In the genomic region with DNA sequence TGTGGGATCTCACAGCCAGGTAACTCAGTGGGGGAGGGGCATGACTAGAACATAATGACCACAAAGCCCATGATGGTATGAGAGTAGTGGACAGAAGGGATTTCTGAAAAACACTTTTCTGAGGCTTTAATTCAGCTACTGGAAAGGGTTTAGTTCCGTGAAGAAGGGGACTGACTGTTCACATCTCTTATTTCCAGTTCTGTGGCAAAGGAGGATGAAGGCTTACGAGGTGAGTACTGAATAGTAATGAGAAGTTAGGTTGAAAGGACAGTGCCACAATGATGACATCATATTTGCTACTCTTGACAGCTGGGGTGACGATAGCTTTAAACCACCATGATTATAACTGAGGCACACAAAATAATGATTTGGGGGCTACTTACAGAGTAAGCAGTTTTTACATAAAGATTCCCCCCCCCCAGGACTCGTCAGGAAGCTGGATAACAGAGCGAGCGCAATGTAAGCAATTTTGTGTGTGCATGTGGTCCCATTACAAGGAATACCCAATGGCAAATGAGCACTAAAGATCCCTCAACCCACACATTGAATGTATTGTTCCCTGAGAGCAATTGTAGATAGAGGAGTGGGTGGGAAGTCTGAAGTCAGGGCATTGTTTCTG, we compare ENCODE assay signal across 7 mouse cellular contexts. TPM values are rescaled to one million over a fixed set of nuclear protein-coding genes. Genes with fewer than 3 reads are reported as not detected.
DNase-seq lines count a peak whose midpoint lies in the region; ATAC-seq and TF ChIP-seq lines count a peak whose summit lies in the region.

No protein-coding gene starts in this region.

- H3K4me2 ChIP-seq in hindbrain, embryonic 14.5 days (replicated peaks), result peak overlapping the region; percentile 98
- H3K4me2 ChIP-seq in liver, postnatal 0 days (ENCODE audit: low read depth, low read length), result peak overlapping the region; percentile 92
- H3K4me2 ChIP-seq in stomach, embryonic 14.5 days (replicated peaks; ENCODE audit: low read depth, low read length), result peak overlapping the region; percentile 69

- under 1% methylated on average over 6 of the region's 6 CpGs for WGBS in hindbrain, embryonic 14.5 days
- WGBS in liver, postnatal 0 days (ENCODE audit: insufficient replicate concordance), result 1% methylated on average over 6 of the region's 6 CpGs
- WGBS in stomach, embryonic 14.5 days, result under 1% methylated on average over 6 of the region's 6 CpGs

- no peak for ATAC-seq in hindbrain, embryonic 14.5 days (ENCODE audit: low FRiP score)
- ATAC-seq in liver, postnatal 0 days, result no peak
- ATAC-seq in stomach, embryonic 14.5 days (ENCODE audit: insufficient number of reproducible peaks, insufficient read depth, low FRiP score, low read depth), result no peak

- H3ac ChIP-seq in C2C12 (ENCODE audit: control insufficient read depth, insufficient read length, low read depth), result peak overlapping the region; percentile 93

- DNase-seq in CD4-positive, CD25-positive, alpha-beta regulatory T cell, adult 2 months (ENCODE audit: low read depth, low spot score), result peak; percentile 51
- peak; percentile 43 for DNase-seq in hindbrain, embryonic 14.5 days (ENCODE audit: low spot score)
- peak; percentile 43 for DNase-seq in liver, postnatal 0 days
- DNase-seq in layer of hippocampus, postnatal 36 days, result no peak

- peak overlapping the region; percentile 80 for H3K27ac ChIP-seq in cortical plate, adult 2 months (ENCODE audit: insufficient read depth, low read length)
- H3K27ac ChIP-seq in hindbrain, embryonic 14.5 days, result peak overlapping the region; percentile 94
- H3K27ac ChIP-seq in liver, postnatal 0 days (ENCODE audit: low read depth), result peak overlapping the region; percentile 95
- H3K27ac ChIP-seq in stomach, embryonic 14.5 days (ENCODE audit: low read length), result peak overlapping the region; percentile 95

- H3K4me1 ChIP-seq in cortical plate, adult 2 months (ENCODE audit: control insufficient read depth, insufficient read depth, low read length), result no peaks in the 10 kb centered on the region; the same call in 1 of the 2 replicates
- H3K4me1 ChIP-seq in hindbrain, embryonic 14.5 days (replicated peaks; ENCODE audit: control insufficient read depth, insufficient read depth, low read length), result peaks cover 30% of the 10 kb centered on the region; the same call in 1 of the 2 replicates
- H3K4me1 ChIP-seq in liver, postnatal 0 days (ENCODE audit: insufficient read depth), result peaks cover 18% of the 10 kb centered on the region
- H3K4me1 ChIP-seq in stomach, embryonic 14.5 days (ENCODE audit: control insufficient read depth, insufficient read depth, low read length), result peaks cover 4% of the 10 kb centered on the region; the same call in 1 of the 2 replicates

- peak; percentile 50; the same call in 1 of the 2 replicates for TF ChIP-seq POLR2A in cortical plate, adult 2 months (IDR thresholded peaks at IDR 0.05; ENCODE audit: extremely low read depth, insufficient read depth, low read length)

- no peaks in the 10 kb centered on the region for H3K9me3 ChIP-seq in hindbrain, embryonic 14.5 days (ENCODE audit: control insufficient read depth, low read length)
- no peaks in the 10 kb centered on the region for H3K9me3 ChIP-seq in liver, postnatal 0 days (ENCODE audit: low read length)
- no peaks in the 10 kb centered on the region for H3K9me3 ChIP-seq in stomach, embryonic 14.5 days (ENCODE audit: control insufficient read depth, low read depth, low read length)

- H3K36me3 ChIP-seq in C2C12 (ENCODE audit: control insufficient read depth, insufficient read depth), result peaks cover 49% of the 10 kb centered on the region
- peaks cover 67% of the 10 kb centered on the region for H3K36me3 ChIP-seq in hindbrain, embryonic 14.5 days (replicated peaks; ENCODE audit: control insufficient read depth, insufficient read depth)
- H3K36me3 ChIP-seq in liver, postnatal 0 days (replicated peaks; ENCODE audit: insufficient read depth, low read length), result peaks cover 37% of the 10 kb centered on the region
- peaks cover 40% of the 10 kb centered on the region for H3K36me3 ChIP-seq in stomach, embryonic 14.5 days (ENCODE audit: control insufficient read depth, insufficient read depth, low read length)

- H3K79me2 ChIP-seq in C2C12 (ENCODE audit: control insufficient read depth, insufficient read depth), result peaks cover 50% of the 10 kb centered on the region

- H3K4me3 ChIP-seq in C2C12 (ENCODE audit: insufficient read depth, poor library complexity, severe bottlenecking), result peak overlapping the region; percentile 92
- H3K4me3 ChIP-seq in cortical plate, adult 2 months (ENCODE audit: insufficient read depth, low read length), result peak overlapping the region; percentile 91
- H3K4me3 ChIP-seq in hindbrain, embryonic 14.5 days (replicated peaks; ENCODE audit: low read length), result peak overlapping the region; percentile 87
- peak overlapping the region; percentile 81 for H3K4me3 ChIP-seq in liver, postnatal 0 days (ENCODE audit: low read depth, low read length)
- peak overlapping the region; percentile 87 for H3K4me3 ChIP-seq in stomach, embryonic 14.5 days (ENCODE audit: low read depth, low read length)

- TF ChIP-seq EP300 in liver, postnatal 0 days (IDR thresholded peaks at IDR 0.05; ENCODE audit: low read depth), result no peak

- peak overlapping the region; percentile 100 for H3K9ac ChIP-seq in hindbrain, embryonic 14.5 days
- peak overlapping the region; percentile 82 for H3K9ac ChIP-seq in liver, postnatal 0 days (replicated peaks)
- H3K9ac ChIP-seq in stomach, embryonic 14.5 days (replicated peaks; ENCODE audit: low read depth, low read length), result peak overlapping the region; percentile 98

- no peak for TF ChIP-seq CTCF in C2C12 (IDR thresholded peaks at IDR 0.05; ENCODE audit: control insufficient read depth, insufficient read depth, insufficient read length)
- TF ChIP-seq CTCF in cortical plate, adult 2 months (IDR thresholded peaks at IDR 0.05; ENCODE audit: extremely low read depth, insufficient read depth, low read length), result no peak
- no peak for TF ChIP-seq CTCF in liver, postnatal 0 days (IDR thresholded peaks at IDR 0.05; ENCODE audit: low read depth)

- H3K79me3 ChIP-seq in C2C12 (ENCODE audit: low read depth), result peaks cover 33% of the 10 kb centered on the region

- no peaks in the 10 kb centered on the region for H3K27me3 ChIP-seq in C2C12 (ENCODE audit: control insufficient read depth, insufficient read depth, insufficient read length)
- no peaks in the 10 kb centered on the region for H3K27me3 ChIP-seq in hindbrain, embryonic 14.5 days (ENCODE audit: control insufficient read depth, insufficient read depth, low read length)
- no peaks in the 10 kb centered on the region for H3K27me3 ChIP-seq in liver, postnatal 0 days (ENCODE audit: insufficient read depth, low read length)
- no peaks in the 10 kb centered on the region for H3K27me3 ChIP-seq in stomach, embryonic 14.5 days (ENCODE audit: control insufficient read depth, insufficient read depth, low read length)

TF ChIP-seq in C2C12, 6 proteins besides CTCF, POLR2A, EP300 and RAD21:
- no peak for TF ChIP-seq USF1 (IDR thresholded peaks at IDR 0.05; ENCODE audit: low read depth)

RNA-seq across cellular contexts. Expression of gene Zbtb37, which starts 1.2 kb away (rescaled TPM):
- 0.75 TPM for polyA plus RNA-seq in C2C12 (2012; fragmentation: generic; extraction: Trizol)
- 4.8 and 5.1 TPM in 2 replicates for polyA plus RNA-seq in cortical plate, adult 2 months (2012; rRNA removed)
- 16.3 and 18.6 TPM in 2 replicates for polyA plus RNA-seq in hindbrain, embryonic 14.5 days (2014; fragmentation: Nextera tagmentation; extraction: Ambion mirVana)
- 2.0 and 2.3 TPM in 2 replicates for polyA plus RNA-seq in liver, postnatal 0 days (2015; fragmentation: Nextera tagmentation; extraction: Ambion mirVana)
- polyA plus RNA-seq in stomach, embryonic 14.5 days (2014; fragmentation: Nextera tagmentation; extraction: Ambion mirVana), result 12.7 and 14.1 TPM in 2 replicates
- 10 to 100 TPM; 16.7 to 21.0 TPM for total RNA-seq in layer of hippocampus, postnatal 36 days (2021)

RNA-seq across cellular contexts. Expression of gene Dars2, which starts 34.6 kb away (rescaled TPM):
- 16.8 TPM for polyA plus RNA-seq in C2C12 (2012; fragmentation: generic; extraction: Trizol)
- polyA plus RNA-seq in cortical plate, adult 2 months (2012; rRNA removed), result 25.0 and 26.2 TPM in 2 replicates
- polyA plus RNA-seq in hindbrain, embryonic 14.5 days (2014; fragmentation: Nextera tagmentation; extraction: Ambion mirVana), result 28.3 and 30.8 TPM in 2 replicates
- polyA plus RNA-seq in liver, postnatal 0 days (2015; fragmentation: Nextera tagmentation; extraction: Ambion mirVana), result 13.8 and 16.2 TPM in 2 replicates
- 26.1 and 31.2 TPM in 2 replicates for polyA plus RNA-seq in stomach, embryonic 14.5 days (2014; fragmentation: Nextera tagmentation; extraction: Ambion mirVana)
- 10 to 100 TPM; 22.6 to 24.0 TPM for total RNA-seq in layer of hippocampus, postnatal 36 days (2021)

RNA-seq across cellular contexts. Expression of gene Cenpl, which starts 34.6 kb away (rescaled TPM):
- 7.9 TPM for polyA plus RNA-seq in C2C12 (2012; fragmentation: generic; extraction: Trizol)
- 0.98 and 1.7 TPM in 2 replicates for polyA plus RNA-seq in cortical plate, adult 2 months (2012; rRNA removed)
- 9.4 and 10.8 TPM in 2 replicates for polyA plus RNA-seq in hindbrain, embryonic 14.5 days (2014; fragmentation: Nextera tagmentation; extraction: Ambion mirVana)
- 19.5 and 20.2 TPM in 2 replicates for polyA plus RNA-seq in liver, postnatal 0 days (2015; fragmentation: Nextera tagmentation; extraction: Ambion mirVana)
- polyA plus RNA-seq in stomach, embryonic 14.5 days (2014; fragmentation: Nextera tagmentation; extraction: Ambion mirVana), result 28.7 and 32.7 TPM in 2 replicates
- total RNA-seq in layer of hippocampus, postnatal 36 days (2021), result 1 to 10 TPM; 1.1 to 2.3 TPM

RNA-seq across cellular contexts. Expression of gene Serpinc1, which starts 57.5 kb away (rescaled TPM):
- 0.21 TPM for polyA plus RNA-seq in C2C12 (2012; fragmentation: generic; extraction: Trizol)
- polyA plus RNA-seq in cortical plate, adult 2 months (2012; rRNA removed), result 0.08 and 0.19 TPM in 2 replicates
- 2.4 and 3.3 TPM in 2 replicates for polyA plus RNA-seq in hindbrain, embryonic 14.5 days (2014; fragmentation: Nextera tagmentation; extraction: Ambion mirVana)
- 3,100 and 3,165 TPM in 2 replicates for polyA plus RNA-seq in liver, postnatal 0 days (2015; fragmentation: Nextera tagmentation; extraction: Ambion mirVana)
- 2.0 and 2.4 TPM in 2 replicates for polyA plus RNA-seq in stomach, embryonic 14.5 days (2014; fragmentation: Nextera tagmentation; extraction: Ambion mirVana)
- total RNA-seq in layer of hippocampus, postnatal 36 days (2021), result under 1 TPM; 0.20 to 0.65 TPM

Comparison
In these comparisons a context has a peak if more than half of its experiments do, and no peak if none do; other contexts are left out.
1. DNase-seq: peak in CD4-positive, CD25-positive, alpha-beta regulatory T cell, adult 2 months (single experiment), hindbrain, embryonic 14.5 days (single experiment) and liver, postnatal 0 days (single experiment); none in layer of hippocampus, postnatal 36 days (0 of 2).
2. Peak in every context shown above with its lines, with median percentiles within 50 percentile points of each other: H3K4me3 ChIP-seq, H3K27ac ChIP-seq, H3K4me2 ChIP-seq and H3K9ac ChIP-seq.